Mouse (Mus musculus): ENCODE data around the gene Amy2a5. TPM values are rescaled to one million over a fixed set of nuclear protein-coding genes. Genes with fewer than 3 reads are reported as not detected.

Gene Amy2a5
- polyA plus RNA-seq (2014; fragmentation: Illumina TruSeq; extraction: RNeasy Lipid Tissue Mini Kit (QIAGEN cat#74804); ENCODE audit: low read depth, low replicate concordance): not detected

DNA sequence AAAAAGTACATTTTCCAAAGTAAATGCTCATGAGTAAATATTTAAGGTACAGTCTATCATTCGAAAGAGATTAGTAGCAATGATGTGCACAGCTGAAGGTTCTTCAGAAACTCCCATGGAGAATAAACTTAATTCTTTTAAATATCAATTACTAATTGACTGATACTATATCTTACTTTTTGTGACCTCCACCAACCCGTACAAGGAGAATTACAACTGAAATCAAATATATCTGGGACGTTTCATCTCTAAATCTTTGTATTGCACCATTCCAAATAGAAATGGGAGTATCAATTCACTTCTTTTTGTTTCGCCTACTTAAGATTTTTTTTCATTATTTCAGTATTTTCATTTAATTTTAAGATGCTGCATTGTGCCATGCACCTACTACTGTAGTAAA, at the start of gene Amy2a5:
Gene Amy2a5, minus strand, starts transcription at position 101 of the 400 bp plus-strand sequence.

DNA sequence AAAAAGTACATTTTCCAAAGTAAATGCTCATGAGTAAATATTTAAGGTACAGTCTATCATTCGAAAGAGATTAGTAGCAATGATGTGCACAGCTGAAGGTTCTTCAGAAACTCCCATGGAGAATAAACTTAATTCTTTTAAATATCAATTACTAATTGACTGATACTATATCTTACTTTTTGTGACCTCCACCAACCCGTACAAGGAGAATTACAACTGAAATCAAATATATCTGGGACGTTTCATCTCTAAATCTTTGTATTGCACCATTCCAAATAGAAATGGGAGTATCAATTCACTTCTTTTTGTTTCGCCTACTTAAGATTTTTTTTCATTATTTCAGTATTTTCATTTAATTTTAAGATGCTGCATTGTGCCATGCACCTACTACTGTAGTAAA, 32.7 kb upstream of the Amy2a5 start, which contains the start of gene Amy2a4:
Gene Amy2a4, minus strand, starts transcription at position 101 of the 400 bp plus-strand sequence.

Other genes starting within 250 kb of the Amy2a5 start
- gene Amy2a4, start 32.6 kb upstream of the Amy2a5 start, polyA plus RNA-seq (2014; fragmentation: Illumina TruSeq; extraction: RNeasy Lipid Tissue Mini Kit (QIAGEN cat#74804); ENCODE audit: low read depth, low replicate concordance): 0.57 TPM
- gene Amy2a3, start 65.2 kb upstream of the Amy2a5 start, polyA plus RNA-seq (2014; fragmentation: Illumina TruSeq; extraction: RNeasy Lipid Tissue Mini Kit (QIAGEN cat#74804); ENCODE audit: low read depth, low replicate concordance): 0.57 TPM
- gene Amy2a2, start 97.8 kb upstream of the Amy2a5 start, polyA plus RNA-seq (2014; fragmentation: Illumina TruSeq; extraction: RNeasy Lipid Tissue Mini Kit (QIAGEN cat#74804); ENCODE audit: low read depth, low replicate concordance): 0.57 TPM